Mouse (Mus musculus) kidney, adult 2 months (tissue): Measurements from ENCODE around the gene Ddx19b.

Source experiments
- CTCF ChIP-seq: fragments of 200-500 bp; conservative IDR thresholded peaks from 2 replicates; pipeline ENCODE4 v1.5.1; 2011; ENCODE audit warnings: low read depth, mild to moderate bottlenecking, control low read depth, low read length, moderate library complexity, mixed read lengths; ENCODE audit not compliant: insufficient read depth, insufficient read length
- POLR2A ChIP-seq: fragments of 200-500 bp; IDR thresholded peaks from one replicate; pipeline ENCODE4 v1.6.1; 2011; ENCODE audit warnings: low read depth, low read length, control low read depth

DNA sequence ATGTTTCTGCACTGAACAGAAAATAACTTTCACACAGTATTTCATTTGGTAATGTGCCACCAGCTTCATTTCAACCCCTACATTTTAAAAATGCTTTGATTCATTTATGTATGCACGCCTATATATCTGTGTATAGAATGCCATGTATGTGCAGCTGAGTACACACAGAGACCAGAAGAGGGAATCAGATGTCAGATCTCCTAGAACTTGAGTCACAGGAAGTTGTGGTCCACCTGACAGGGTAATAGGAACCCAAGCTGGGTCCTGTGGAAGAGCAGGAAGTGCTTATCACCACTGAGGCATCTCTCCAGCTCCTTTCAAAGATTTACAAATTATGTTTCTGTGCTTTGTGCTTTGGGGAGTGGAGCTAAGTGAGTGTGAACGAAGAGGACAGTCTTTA is 50.2 kb downstream of the Ddx19b start:
- no peak for TF ChIP-seq CTCF
- TF ChIP-seq POLR2A: no peak
